9 mouse cellular contexts compared by ENCODE assay signal in the genomic region with DNA sequence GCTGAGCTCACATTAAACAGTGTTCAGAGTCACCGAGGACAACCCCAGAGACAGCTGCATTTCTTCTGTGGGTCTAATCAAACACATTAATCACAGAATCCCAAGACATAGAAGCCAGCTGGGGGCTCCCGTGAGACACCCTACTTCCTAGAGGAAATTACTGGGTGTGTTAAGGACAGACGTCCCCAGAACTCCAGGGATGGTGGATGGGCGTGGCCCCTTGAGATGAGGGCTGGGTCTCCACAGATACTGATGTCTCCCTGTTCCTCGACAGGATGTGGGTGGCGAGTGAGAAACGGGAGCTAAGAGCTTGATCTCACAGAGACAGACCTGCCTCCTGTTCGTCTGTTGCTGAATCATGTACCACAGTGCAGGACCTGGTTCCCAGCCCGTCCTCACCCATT. TPM values are rescaled to one million over a fixed set of nuclear protein-coding genes. Genes with fewer than 3 reads are reported as not detected.
DNase-seq lines count a peak whose midpoint lies in the region; ATAC-seq and TF ChIP-seq lines count a peak whose summit lies in the region.
"Had no signal": no experiment of that assay in that cellular context is flagged by ENCODE, and none has a peak within 500 bp of the region (broad histone marks: within the 10 kb centered on the region; RNA-seq: fewer than 3 reads in every experiment).

No protein-coding gene starts in this region.

- peaks cover 35% of the 10 kb centered on the region for H3K27me3 ChIP-seq in hindbrain, embryonic 15.5 days
- peaks cover 73% of the 10 kb centered on the region for H3K27me3 ChIP-seq in limb, embryonic 12.5 days
- H3K27me3 ChIP-seq in myocyte (ENCODE audit: control insufficient read depth, insufficient read depth, insufficient read length), result no peaks in the 10 kb centered on the region

- no peaks in the 10 kb centered on the region for H3K36me3 ChIP-seq in hindbrain, embryonic 15.5 days
- no peaks in the 10 kb centered on the region for H3K36me3 ChIP-seq in limb, embryonic 12.5 days
- no peaks in the 10 kb centered on the region for H3K36me3 ChIP-seq in myocyte (ENCODE audit: control insufficient read depth, insufficient read depth)

- H3K4me1 ChIP-seq in hindbrain, embryonic 15.5 days (replicated peaks), result peaks cover 29% of the 10 kb centered on the region
- H3K4me1 ChIP-seq in limb, embryonic 12.5 days (replicated peaks), result peaks cover 21% of the 10 kb centered on the region

- peak; percentile 65 for DNase-seq in 3134 (ENCODE audit: extremely low read depth, insufficient read length, low spot score)
- DNase-seq in MN1 (ENCODE audit: low spot score), result peak; percentile 80
- DNase-seq in spleen, postnatal 36 days (ENCODE audit: low spot score in 2 of 2), result no peak
- DNase-seq in cerebellum, adult 11-12 months, result no peak

- no peak overlapping the region for H3K9ac ChIP-seq in hindbrain, embryonic 15.5 days
- peak overlapping the region; percentile 35; the same call in 1 of the 2 replicates for H3K9ac ChIP-seq in limb, embryonic 12.5 days (replicated peaks)

- H3K27ac ChIP-seq in hindbrain, embryonic 15.5 days (replicated peaks), result no peak overlapping the region
- no peak overlapping the region for H3K27ac ChIP-seq in limb, embryonic 12.5 days
- H3K27ac ChIP-seq: macrophage had no signal

- peak; percentile 52 for TF ChIP-seq POLR2A in myocyte (IDR thresholded peaks at IDR 0.05; ENCODE audit: insufficient read length, low read depth)

- peak; percentile 32 for ATAC-seq in frontal cortex, adult (ENCODE audit: low TSS enrichment)
- ATAC-seq in hindbrain, embryonic 15.5 days (ENCODE audit: low FRiP score, low read depth), result no peak
- no peak for ATAC-seq in limb, embryonic 12.5 days (ENCODE audit: insufficient number of reproducible peaks, insufficient read depth, low FRiP score, low TSS enrichment, low read depth)

- WGBS in hindbrain, embryonic 15.5 days, result 3% methylated on average over 9 of the region's 9 CpGs
- WGBS in limb, embryonic 12.5 days, result 6% methylated on average over 9 of the region's 9 CpGs

- no peak overlapping the region for H3ac ChIP-seq in myocyte (ENCODE audit: control insufficient read depth, insufficient read length)

- peak overlapping the region; percentile 50 for H3K4me2 ChIP-seq in hindbrain, embryonic 15.5 days
- peak overlapping the region; percentile 61 for H3K4me2 ChIP-seq in limb, embryonic 12.5 days
- peak overlapping the region; percentile 97 for H3K4me2 ChIP-seq in myocyte (ENCODE audit: low read depth)

- H3K9me3 ChIP-seq in hindbrain, embryonic 15.5 days, result no peaks in the 10 kb centered on the region
- no peaks in the 10 kb centered on the region for H3K9me3 ChIP-seq in limb, embryonic 12.5 days

- H3K79me2 ChIP-seq in myocyte (ENCODE audit: control insufficient read depth, insufficient read depth), result no peaks in the 10 kb centered on the region

- no peak overlapping the region for H3K4me3 ChIP-seq in hindbrain, embryonic 15.5 days
- peak overlapping the region; percentile 28 for H3K4me3 ChIP-seq in limb, embryonic 12.5 days (replicated peaks)
- H3K4me3 ChIP-seq in myocyte, result peak overlapping the region; percentile 17

TF ChIP-seq in myocyte, 11 proteins besides CTCF, POLR2A, EP300 and RAD21:
- TF ChIP-seq POLR2AphosphoS2 (IDR thresholded peaks at IDR 0.05; ENCODE audit: insufficient read length, low read depth) (peak; percentile 78), TCF3 (IDR thresholded peaks at IDR 0.05; ENCODE audit: insufficient read length, low read depth) (no peak), MAX (IDR thresholded peaks at IDR 0.05; ENCODE audit: low read depth) (no peak), E2F4 (IDR thresholded peaks at IDR 0.05; ENCODE audit: insufficient read depth) (no peak), REST (IDR thresholded peaks at IDR 0.05; ENCODE audit: insufficient read depth, insufficient read length) (no peak), MYOD1 (IDR thresholded peaks at IDR 0.05; ENCODE audit: control insufficient read depth in 1 of 3, insufficient read length in 2 of 3, low read depth in 2 of 3) (peak; percentile 28 to 73 (median 47)), TCF12 (IDR thresholded peaks at IDR 0.05; ENCODE audit: insufficient read depth, poor library complexity, severe bottlenecking) (no peak), CEBPB (IDR thresholded peaks at IDR 0.05; ENCODE audit: insufficient read depth, poor library complexity, severe bottlenecking) (no peak), USF1 (IDR thresholded peaks at IDR 0.05; ENCODE audit: low read depth) (no peak), MYOG (IDR thresholded peaks at IDR 0.05; ENCODE audit: control insufficient read depth in 1 of 3, insufficient read depth in 1 of 3, insufficient read length in 2 of 3, low read depth in 2 of 3) (no peak), SRF (IDR thresholded peaks at IDR 0.05; ENCODE audit: control insufficient read depth, insufficient read length, low read depth) (no peak)

RNA-seq across cellular contexts. Expression of a gene that starts 17.7 kb away (rescaled TPM):
- 0.10 and 0.28 TPM in 2 replicates for polyA plus RNA-seq in hindbrain, embryonic 15.5 days (2015; fragmentation: Nextera tagmentation; extraction: Ambion mirVana)
- polyA plus RNA-seq in limb, embryonic 12.5 days (2016; fragmentation: Nextera tagmentation; extraction: Ambion mirVana), result not detected in 2 replicates
- not detected for polyA plus RNA-seq in myocyte (2012; fragmentation: generic; extraction: Trizol)
- polyA plus RNA-seq: macrophage had no signal

RNA-seq across cellular contexts. Expression of a gene that starts 33.6 kb away (rescaled TPM):
- 35.5 and 38.1 TPM in 2 replicates for polyA plus RNA-seq in hindbrain, embryonic 15.5 days (2015; fragmentation: Nextera tagmentation; extraction: Ambion mirVana)
- 76.7 and 76.9 TPM in 2 replicates for polyA plus RNA-seq in limb, embryonic 12.5 days (2016; fragmentation: Nextera tagmentation; extraction: Ambion mirVana)
- polyA plus RNA-seq in myocyte (2012; fragmentation: generic; extraction: Trizol), result 28.8 TPM

Comparison
In these comparisons a context has a peak if more than half of its experiments do, and no peak if none do; other contexts are left out.
1. DNase-seq: peak in 3134 (single experiment) and MN1 (single experiment); none in spleen, postnatal 36 days (0 of 2) and cerebellum, adult 11-12 months (single experiment).
2. Peak in every context shown above with its lines, with median percentiles within 50 percentile points of each other: H3K4me2 ChIP-seq.